Mouse (Mus musculus) bone marrow macrophage, adult 2 months (primary cell): ENCODE measurements at regions not wholly inside any gene's neighbourhood (a gene's known extent, or its start where the extent isn't known, plus 50 kb on each side); places are given as distances from the start of the nearest gene placed in this dataset.

ENCODE experiments used
- CTCF ChIP-seq: IDR thresholded peaks from 2 replicates; pipeline ENCODE4 v1.5.1; 2012; ENCODE audit warnings: low read depth, mild to moderate bottlenecking, low read length, moderate library complexity
- POLR2A ChIP-seq: IDR thresholded peaks from 2 replicates; pipeline ENCODE4 v1.6.1; 2012; ENCODE audit warnings: mild to moderate bottlenecking, low read depth, low read length, borderline replicate concordance

- TF ChIP-seq POLR2A: no peak
- TF ChIP-seq CTCF: no peak
These were observed 413.7 kb downstream of the Wdr11 start for GRCm38 (mm10) chr7:130005406-130005805.
